Mouse (Mus musculus): ENCODE measurements around the gene Wfdc1. TPM values are rescaled to one million over a fixed set of nuclear protein-coding genes. Genes with fewer than 3 reads are reported as not detected.

Wfdc1 gene
- polyA plus RNA-seq, 1 experiment from 2014 or later: 10.8 TPM

- WGBS: 78% methylated on average over 8 of the region's 8 CpGs
- H3K27ac ChIP-seq (ENCODE audit: low read length): no peak overlapping the region
- peaks cover 6% of the 10 kb centered on the region; the same call in 1 of the 2 replicates for H3K4me1 ChIP-seq (replicated peaks; ENCODE audit: control insufficient read depth, insufficient read depth, low read length)
- H3K9ac ChIP-seq (ENCODE audit: low read length): no peak overlapping the region
- H3K4me2 ChIP-seq (ENCODE audit: low read depth, low read length): no peak overlapping the region
- ATAC-seq (ENCODE audit: low read depth): no peak
- no peaks in the 10 kb centered on the region for H3K36me3 ChIP-seq (ENCODE audit: control insufficient read depth, insufficient read depth, low read length)
- no peaks in the 10 kb centered on the region for H3K27me3 ChIP-seq (ENCODE audit: control insufficient read depth, insufficient read depth, low read depth, low read length)
- H3K9me3 ChIP-seq (ENCODE audit: control insufficient read depth, low read length): no peaks in the 10 kb centered on the region
- H3K4me3 ChIP-seq (ENCODE audit: low read length): no peak overlapping the region
Observed at GRCm38 (mm10) chr8:119727093-119727492, 60.9 kb downstream of the Wfdc1 start.

GRCm38 (mm10) chr8:119728351-119728895, 62.3 kb downstream of the Wfdc1 start:
- Histone ChIP-seq H3K9me3 (ENCODE audit: control insufficient read depth, low read length) (no peaks in the 10 kb centered on the region), H3K27ac (ENCODE audit: low read length) (no peak overlapping the region), H3K4me2 (ENCODE audit: low read depth, low read length) (no peak overlapping the region), H3K27me3 (ENCODE audit: control insufficient read depth, insufficient read depth, low read depth, low read length) (no peaks in the 10 kb centered on the region), H3K9ac (ENCODE audit: low read length) (no peak overlapping the region), H3K4me3 (ENCODE audit: low read length) (no peak overlapping the region), H3K36me3 (ENCODE audit: control insufficient read depth, insufficient read depth, low read length) (no peaks in the 10 kb centered on the region), H3K4me1 (replicated peaks; ENCODE audit: control insufficient read depth, insufficient read depth, low read length) (peaks cover 6% of the 10 kb centered on the region; the same call in 1 of the 2 replicates)
- ATAC-seq (ENCODE audit: low read depth): no peak
- 84% methylated on average over 8 of the region's 8 CpGs for WGBS

DNA sequence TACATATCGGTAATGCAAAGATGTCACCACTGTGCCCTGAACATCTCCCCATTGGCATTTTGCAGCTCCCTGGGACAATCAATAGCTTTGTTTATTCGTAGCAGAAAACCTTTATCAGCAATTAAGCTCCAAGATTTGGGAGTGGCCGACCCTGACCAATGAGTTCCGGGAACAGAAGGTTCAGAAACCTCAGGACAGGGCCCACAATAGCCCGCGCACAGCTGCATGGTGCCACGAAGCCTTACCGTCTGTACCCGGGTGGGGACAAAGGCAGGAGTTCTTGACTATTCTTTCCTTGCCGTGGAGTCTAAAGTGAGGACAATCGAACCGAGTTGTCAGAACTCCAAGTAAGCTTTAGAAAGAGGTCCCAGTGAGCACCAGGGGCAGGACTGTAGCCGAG, 65.9 kb downstream of the Wfdc1 start:
- Histone ChIP-seq H3K9ac (ENCODE audit: low read length) (no peak overlapping the region), H3K4me1 (replicated peaks; ENCODE audit: control insufficient read depth, insufficient read depth, low read length) (no peaks in the 10 kb centered on the region), H3K27me3 (ENCODE audit: control insufficient read depth, insufficient read depth, low read depth, low read length) (no peaks in the 10 kb centered on the region), H3K4me2 (ENCODE audit: low read depth, low read length) (no peak overlapping the region), H3K9me3 (ENCODE audit: control insufficient read depth, low read length) (no peaks in the 10 kb centered on the region), H3K27ac (ENCODE audit: low read length) (no peak overlapping the region), H3K4me3 (ENCODE audit: low read length) (no peak overlapping the region), H3K36me3 (ENCODE audit: control insufficient read depth, insufficient read depth, low read length) (no peaks in the 10 kb centered on the region)
- ATAC-seq (ENCODE audit: low read depth): no peak
- 79% methylated on average over 13 of the region's 13 CpGs for WGBS

GRCm38 (mm10) chr8:119736348-119736917, 70.3 kb downstream of the Wfdc1 start:
- ATAC-seq (ENCODE audit: low read depth): no peak
- Histone ChIP-seq H3K4me3 (ENCODE audit: low read length) (no peak overlapping the region), H3K27ac (ENCODE audit: low read length) (no peak overlapping the region), H3K27me3 (ENCODE audit: control insufficient read depth, insufficient read depth, low read depth, low read length) (no peaks in the 10 kb centered on the region), H3K36me3 (ENCODE audit: control insufficient read depth, insufficient read depth, low read length) (no peaks in the 10 kb centered on the region), H3K4me1 (replicated peaks; ENCODE audit: control insufficient read depth, insufficient read depth, low read length) (peaks cover 7% of the 10 kb centered on the region), H3K9ac (ENCODE audit: low read length) (no peak overlapping the region), H3K9me3 (ENCODE audit: control insufficient read depth, low read length) (no peaks in the 10 kb centered on the region), H3K4me2 (ENCODE audit: low read depth, low read length) (no peak overlapping the region)
- WGBS: 86% methylated on average over 10 of the region's 10 CpGs

DNA sequence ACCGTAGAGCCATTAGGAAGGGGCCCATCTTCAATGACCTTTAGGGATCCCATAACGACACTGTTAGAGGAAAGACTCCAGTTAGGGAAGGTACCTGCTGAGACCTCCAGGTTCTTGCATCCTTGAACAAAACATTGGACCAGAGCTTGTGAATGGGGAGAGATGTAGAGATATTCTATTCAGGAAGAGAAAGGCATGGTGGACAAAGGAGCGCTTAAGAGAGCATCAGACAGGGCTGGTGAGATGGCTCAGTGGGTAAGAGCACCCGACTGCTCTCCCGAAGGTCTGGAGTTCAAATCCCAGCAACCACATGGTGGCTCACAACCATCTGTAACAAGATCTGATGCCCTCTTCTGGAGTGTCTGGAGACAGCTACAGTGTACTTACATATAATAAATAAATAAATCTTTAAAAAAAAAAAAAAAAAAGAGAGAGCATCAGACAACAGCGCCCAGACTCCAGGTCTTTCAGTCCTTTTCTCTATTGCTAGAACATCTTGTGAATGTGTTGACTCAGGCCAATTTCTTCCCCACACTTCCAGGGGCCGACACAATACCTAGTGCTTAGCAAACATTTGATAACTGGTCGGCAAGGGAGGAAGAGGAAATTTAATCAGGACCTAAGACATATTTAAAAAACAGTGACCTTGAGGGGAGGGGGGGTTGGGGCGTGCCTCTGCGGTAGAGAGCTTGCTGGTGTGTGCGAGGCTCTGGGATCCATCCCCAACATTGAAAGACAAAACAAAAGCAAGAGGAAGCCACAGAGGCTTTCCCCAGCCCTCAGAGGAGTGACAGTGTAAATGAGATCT, 71.1 kb downstream of the Wfdc1 start:
- Histone ChIP-seq H3K9me3 (ENCODE audit: control insufficient read depth, low read length) (no peaks in the 10 kb centered on the region), H3K27me3 (ENCODE audit: control insufficient read depth, insufficient read depth, low read depth, low read length) (no peaks in the 10 kb centered on the region), H3K27ac (ENCODE audit: low read length) (no peak overlapping the region), H3K4me2 (ENCODE audit: low read depth, low read length) (no peak overlapping the region), H3K9ac (ENCODE audit: low read length) (no peak overlapping the region), H3K4me1 (replicated peaks; ENCODE audit: control insufficient read depth, insufficient read depth, low read length) (peaks cover 8% of the 10 kb centered on the region), H3K36me3 (ENCODE audit: control insufficient read depth, insufficient read depth, low read length) (no peaks in the 10 kb centered on the region), H3K4me3 (ENCODE audit: low read length) (no peak overlapping the region)
- WGBS: 55% methylated on average over 11 of the region's 11 CpGs
- ATAC-seq (ENCODE audit: low read depth): peak; percentile 29; the same call in 1 of the 2 replicates

Other genes starting within 250 kb of the Wfdc1 start
- 1.9 and 3.2 TPM in 2 replicates for gene Osgin1, start 232.2 kb upstream of the Wfdc1 start, polyA plus RNA-seq (2015; fragmentation: Nextera tagmentation; extraction: Ambion mirVana)
- gene Necab2, start 219.6 kb upstream of the Wfdc1 start, polyA plus RNA-seq (2015; fragmentation: Nextera tagmentation; extraction: Ambion mirVana): 1.3 and 1.4 TPM in 2 replicates
- not detected in 2 replicates for gene Slc38a8, start 164.7 kb upstream of the Wfdc1 start, polyA plus RNA-seq (2015; fragmentation: Nextera tagmentation; extraction: Ambion mirVana)
- 118 and 126 TPM in 2 replicates for gene Mbtps1, start 107.6 kb upstream of the Wfdc1 start, polyA plus RNA-seq (2015; fragmentation: Nextera tagmentation; extraction: Ambion mirVana)
- gene Hsdl1, start 91.2 kb upstream of the Wfdc1 start, polyA plus RNA-seq (2015; fragmentation: Nextera tagmentation; extraction: Ambion mirVana): 29.1 and 30.8 TPM in 2 replicates
- 2.7 and 3.9 TPM in 2 replicates for gene Dnaaf1, start 91.1 kb upstream of the Wfdc1 start, polyA plus RNA-seq (2015; fragmentation: Nextera tagmentation; extraction: Ambion mirVana)
- gene Taf1c, start 61.1 kb upstream of the Wfdc1 start, polyA plus RNA-seq (2015; fragmentation: Nextera tagmentation; extraction: Ambion mirVana): 10.6 and 10.7 TPM in 2 replicates
- not detected in 2 replicates for gene Adad2, start 53.6 kb upstream of the Wfdc1 start, polyA plus RNA-seq (2015; fragmentation: Nextera tagmentation; extraction: Ambion mirVana)
- 0.10 and 0.13 TPM in 2 replicates for gene Kcng4, start 30.7 kb upstream of the Wfdc1 start, polyA plus RNA-seq (2015; fragmentation: Nextera tagmentation; extraction: Ambion mirVana)
- gene Atp2c2, start 33.6 kb downstream of the Wfdc1 start, polyA plus RNA-seq (2015; fragmentation: Nextera tagmentation; extraction: Ambion mirVana): 3.5 and 4.0 TPM in 2 replicates
- gene Tldc1, start 112.1 kb downstream of the Wfdc1 start, polyA plus RNA-seq (2015; fragmentation: Nextera tagmentation; extraction: Ambion mirVana): 13.9 and 15.3 TPM in 2 replicates
- gene Cotl1, start 174.2 kb downstream of the Wfdc1 start, polyA plus RNA-seq (2015; fragmentation: Nextera tagmentation; extraction: Ambion mirVana): 78.4 and 88.5 TPM in 2 replicates
- 14.5 and 15.0 TPM in 2 replicates for gene Klhl36, start 195.9 kb downstream of the Wfdc1 start, polyA plus RNA-seq (2015; fragmentation: Nextera tagmentation; extraction: Ambion mirVana)
- gene Usp10, start 244.0 kb downstream of the Wfdc1 start, polyA plus RNA-seq (2015; fragmentation: Nextera tagmentation; extraction: Ambion mirVana): 120 and 122 TPM in 2 replicates
- 10.3 TPM in 1 of 2 replicates, not detected in the other for gene Gm20388, start 244.5 kb downstream of the Wfdc1 start, polyA plus RNA-seq (2015; fragmentation: Nextera tagmentation; extraction: Ambion mirVana)